Mouse (Mus musculus): ENCODE data around the gene Gm49510. TPM values are rescaled to one million over a fixed set of nuclear protein-coding genes. Genes with fewer than 3 reads are reported as not detected.
A peak's percentile ranks its signal among the peaks of the same experiment; 100 is the strongest.

Gm49510 gene
- polyA plus RNA-seq, 1 experiment, result 0.12 TPM

GRCm38 (mm10) chr15:78918126-78918525 lies 18.7 kb downstream of the Gm49510 start:
- no peak for DNase-seq (ENCODE audit: low read depth in 1 of 2, low spot score in 2 of 2)
- TF ChIP-seq POLR2A (IDR thresholded peaks at IDR 0.05; ENCODE audit: low read depth, low read length), result no peak
- no peak for TF ChIP-seq CTCF (IDR thresholded peaks at IDR 0.05; ENCODE audit: extremely low read depth, insufficient read depth, insufficient read length, insufficient replicate concordance)
- 95% methylated on average over 23 of the region's 23 CpGs for WGBS
- Histone ChIP-seq H3K27ac (ENCODE audit: insufficient read depth, low read length) (no peak overlapping the region), H3K27me3 (ENCODE audit: control insufficient read depth, insufficient read depth, low read length) (no peaks in the 10 kb centered on the region), H3K36me3 (ENCODE audit: control insufficient read depth, insufficient read depth, low read length) (peaks cover 3% of the 10 kb centered on the region), H3K4me1 (ENCODE audit: control insufficient read depth, insufficient read depth, insufficient read length) (peaks cover 13% of the 10 kb centered on the region), H3K4me3 (ENCODE audit: extremely low read depth, insufficient read depth, insufficient read length) (no peak overlapping the region)

GRCm38 (mm10) chr15:78919914-78920313 lies 20.4 kb downstream of the Gm49510 start:
- TF ChIP-seq POLR2A (IDR thresholded peaks at IDR 0.05; ENCODE audit: low read depth, low read length) (no peak), CTCF (IDR thresholded peaks at IDR 0.05; ENCODE audit: extremely low read depth, insufficient read depth, insufficient read length, insufficient replicate concordance) (no peak)
- 90% methylated on average over 12 of the region's 12 CpGs for WGBS
- Histone ChIP-seq H3K4me3 (ENCODE audit: extremely low read depth, insufficient read depth, insufficient read length) (no peak overlapping the region), H3K27ac (ENCODE audit: insufficient read depth, low read length) (no peak overlapping the region), H3K27me3 (ENCODE audit: control insufficient read depth, insufficient read depth, low read length) (no peaks in the 10 kb centered on the region), H3K36me3 (ENCODE audit: control insufficient read depth, insufficient read depth, low read length) (peaks cover 3% of the 10 kb centered on the region), H3K4me1 (ENCODE audit: control insufficient read depth, insufficient read depth, insufficient read length) (peaks cover 13% of the 10 kb centered on the region; the same call in 1 of the 2 replicates)
- DNase-seq (ENCODE audit: low read depth in 1 of 2, low spot score in 2 of 2), result no peak

DNA sequence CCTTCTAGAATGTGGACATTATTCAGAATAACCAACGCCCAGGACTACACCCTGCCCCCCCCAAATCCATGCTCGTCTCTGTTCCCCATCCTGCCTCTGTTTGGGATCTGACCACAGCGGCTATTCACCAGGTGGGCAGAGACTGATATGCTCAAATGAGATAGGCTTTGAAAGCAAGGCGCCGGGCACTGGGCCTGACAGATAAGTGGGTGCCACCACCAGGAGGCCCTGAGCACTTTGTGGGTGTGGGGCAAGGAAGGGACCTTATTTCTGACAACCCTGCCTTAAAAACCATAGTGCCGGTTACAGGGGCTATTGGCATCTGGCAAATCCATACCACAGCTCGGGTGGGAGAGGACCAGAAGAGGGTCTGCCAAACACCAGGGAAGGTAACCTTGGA lies 23.2 kb downstream of the Gm49510 start:
- TF ChIP-seq CTCF (IDR thresholded peaks at IDR 0.05; ENCODE audit: extremely low read depth, insufficient read depth, insufficient read length, insufficient replicate concordance), result no peak
- no peak for TF ChIP-seq POLR2A (IDR thresholded peaks at IDR 0.05; ENCODE audit: low read depth, low read length)
- H3K27me3 ChIP-seq (ENCODE audit: control insufficient read depth, insufficient read depth, low read length), result no peaks in the 10 kb centered on the region

GRCm38 (mm10) chr15:78923585-78923984 lies 24.1 kb downstream of the Gm49510 start:
- TF ChIP-seq POLR2A (IDR thresholded peaks at IDR 0.05; ENCODE audit: low read depth, low read length) (no peak), CTCF (IDR thresholded peaks at IDR 0.05; ENCODE audit: extremely low read depth, insufficient read depth, insufficient read length, insufficient replicate concordance) (no peak)

More for the DNA sequence above, 23.2 kb downstream of the Gm49510 start:
- peaks cover 31% of the 10 kb centered on the region; the same call in 1 of the 2 replicates for H3K4me1 ChIP-seq (ENCODE audit: control insufficient read depth, insufficient read depth, insufficient read length)
- WGBS, result 53% methylated on average over 7 of the region's 7 CpGs
- no peak for DNase-seq (ENCODE audit: low read depth in 1 of 2, low spot score in 2 of 2)
- peaks cover 3% of the 10 kb centered on the region for H3K36me3 ChIP-seq (ENCODE audit: control insufficient read depth, insufficient read depth, low read length)
- H3K4me3 ChIP-seq (ENCODE audit: extremely low read depth, insufficient read depth, insufficient read length), result no peak overlapping the region
- H3K27ac ChIP-seq (ENCODE audit: insufficient read depth, low read length), result peak overlapping the region; percentile 60; the same call in 1 of the 2 replicates

GRCm38 (mm10) chr15:78925129-78925528 lies 25.7 kb downstream of the Gm49510 start:
- TF ChIP-seq POLR2A (IDR thresholded peaks at IDR 0.05; ENCODE audit: low read depth, low read length) (no peak), CTCF (IDR thresholded peaks at IDR 0.05; ENCODE audit: extremely low read depth, insufficient read depth, insufficient read length, insufficient replicate concordance) (no peak)
- H3K4me1 ChIP-seq (ENCODE audit: control insufficient read depth, insufficient read depth, insufficient read length), result peaks cover 31% of the 10 kb centered on the region; the same call in 1 of the 2 replicates
- 76% methylated on average over 8 of the region's 8 CpGs for WGBS
- DNase-seq (ENCODE audit: low read depth in 1 of 2, low spot score in 2 of 2), result no peak
- H3K27ac ChIP-seq (ENCODE audit: insufficient read depth, low read length), result no peak overlapping the region; the same call in 1 of the 2 replicates
- no peaks in the 10 kb centered on the region for H3K27me3 ChIP-seq (ENCODE audit: control insufficient read depth, insufficient read depth, low read length)
- H3K4me3 ChIP-seq (ENCODE audit: extremely low read depth, insufficient read depth, insufficient read length), result no peak overlapping the region
- H3K36me3 ChIP-seq (ENCODE audit: control insufficient read depth, insufficient read depth, low read length), result no peaks in the 10 kb centered on the region

More at GRCm38 (mm10) chr15:78923585-78923984, 24.1 kb downstream of the Gm49510 start:
- Histone ChIP-seq H3K27ac (ENCODE audit: insufficient read depth, low read length) (peak overlapping the region; percentile 60), H3K4me3 (ENCODE audit: extremely low read depth, insufficient read depth, insufficient read length) (no peak overlapping the region), H3K36me3 (ENCODE audit: control insufficient read depth, insufficient read depth, low read length) (no peaks in the 10 kb centered on the region), H3K4me1 (ENCODE audit: control insufficient read depth, insufficient read depth, insufficient read length) (peaks cover 31% of the 10 kb centered on the region; the same call in 1 of the 2 replicates), H3K27me3 (ENCODE audit: control insufficient read depth, insufficient read depth, low read length) (no peaks in the 10 kb centered on the region)
- 13% methylated on average over 6 of the region's 6 CpGs for WGBS
- DNase-seq (ENCODE audit: low read depth in 1 of 2, low spot score in 2 of 2), result peak in 1 of 2 experiments; percentile 59

GRCm38 (mm10) chr15:78926021-78926919 lies 26.8 kb downstream of the Gm49510 start, which contains the start of gene Lgals1:
TSS of gene Lgals1 (plus strand) at chr15:78926725.
- H3K4me3 ChIP-seq (ENCODE audit: extremely low read depth, insufficient read depth, insufficient read length), result peak within 1 kb of the TSS; percentile 77
- no peaks in the 10 kb centered on the region for H3K36me3 ChIP-seq (ENCODE audit: control insufficient read depth, insufficient read depth, low read length)
- WGBS, result 15% methylated on average over 20 of the region's 20 CpGs
- H3K27ac ChIP-seq (ENCODE audit: insufficient read depth, low read length), result peak within 1 kb of the TSS; percentile 91
- peaks cover 31% of the 10 kb centered on the region; the same call in 1 of the 2 replicates for H3K4me1 ChIP-seq (ENCODE audit: control insufficient read depth, insufficient read depth, insufficient read length)
- peak in 1 of 2 experiments; percentile 55 for DNase-seq (ENCODE audit: low read depth in 1 of 2, low spot score in 2 of 2)
- TF ChIP-seq POLR2A (IDR thresholded peaks at IDR 0.05; ENCODE audit: low read depth, low read length), result no peak
- TF ChIP-seq CTCF (IDR thresholded peaks at IDR 0.05; ENCODE audit: extremely low read depth, insufficient read depth, insufficient read length, insufficient replicate concordance), result no peak
- no peaks in the 10 kb centered on the region for H3K27me3 ChIP-seq (ENCODE audit: control insufficient read depth, insufficient read depth, low read length)

Measured in spleen, adult 2 months (tissue).